Mouse (Mus musculus) kidney, postnatal 25 days (tissue): ENCODE measurements around the gene Vars.
"Not testable (repeated sequence)": the region's sequence is repeated elsewhere in the genome, so short reads cannot be mapped to it uniquely, and the experiment has no call there.

Experiments
- DNase-seq, 2 experiments: peaks; one replicate each; pipeline ENCODE4 v3.0.0; 2021; ENCODE audit warnings: mixed read lengths in 2 of 2

Vars gene

GRCm38 (mm10) chr17:35003022-35003838 lies 2.4 kb downstream of the Vars start:
- no peak for DNase-seq

- DNase-seq = no peak
Measured at GRCm38 (mm10) chr17:35004075-35004717, 3.4 kb downstream of the Vars start.

- DNase-seq = no peak
Measured at GRCm38 (mm10) chr17:35005158-35005557, 4.4 kb downstream of the Vars start.

- DNase-seq = not testable (repeated sequence)
Measured at GRCm38 (mm10) chr17:35005902-35006301, 5.1 kb downstream of the Vars start.

GRCm38 (mm10) chr17:35007387-35007991 lies 6.7 kb downstream of the Vars start:
- DNase-seq = no peak

- DNase-seq = peak in 1 of 2 experiments; percentile 13
Measured at GRCm38 (mm10) chr17:35009586-35009985, 8.8 kb downstream of the Vars start.

- no peak for DNase-seq
Measured at GRCm38 (mm10) chr17:35011440-35011839, 10.7 kb downstream of the Vars start.

GRCm38 (mm10) chr17:35012430-35012829 lies 11.6 kb downstream of the Vars start:
- DNase-seq = peak in 1 of 2 experiments; percentile 30

GRCm38 (mm10) chr17:35013221-35013620 lies 12.4 kb downstream of the Vars start:
- no peak for DNase-seq

- DNase-seq = no peak
Measured at GRCm38 (mm10) chr17:35015296-35015695, 14.5 kb downstream of the Vars start.

GRCm38 (mm10) chr17:35016376-35016775 lies 15.6 kb downstream of the Vars start, which contains the start of gene Vwa7:
Gene Vwa7 (plus strand): TSS chr17:35016579.
- DNase-seq = peak; percentile 27 to 64

- peak in 1 of 2 experiments; percentile 31 for DNase-seq
Measured at GRCm38 (mm10) chr17:35016791-35017705, 16.3 kb downstream of the Vars start.

- DNase-seq = no peak
Measured at GRCm38 (mm10) chr17:35017706-35018030, 16.9 kb downstream of the Vars start.

GRCm38 (mm10) chr17:35018171-35018570 lies 17.4 kb downstream of the Vars start:
- DNase-seq = no peak

GRCm38 (mm10) chr17:35019894-35020293 lies 19.1 kb downstream of the Vars start:
- DNase-seq = peak in 1 of 2 experiments; percentile 30

GRCm38 (mm10) chr17:35020551-35020950 lies 19.8 kb downstream of the Vars start:
- peak in 1 of 2 experiments; percentile 26 for DNase-seq

- DNase-seq = peak; percentile 88 to 95
Measured at GRCm38 (mm10) chr17:35021163-35021808, 20.5 kb downstream of the Vars start.

- peak in 1 of 2 experiments; percentile 38 for DNase-seq
Measured at GRCm38 (mm10) chr17:35021842-35022477, 21.2 kb downstream of the Vars start.

GRCm38 (mm10) chr17:35022541-35023060 lies 21.8 kb downstream of the Vars start:
- DNase-seq = peak in 1 of 2 experiments; percentile 13

GRCm38 (mm10) chr17:35023221-35023620 lies 22.4 kb downstream of the Vars start:
- DNase-seq = no peak

- DNase-seq = peak in 1 of 2 experiments; percentile 32
Measured at GRCm38 (mm10) chr17:35023756-35024155, 23.0 kb downstream of the Vars start.
